Mouse (Mus musculus) skeletal muscle tissue, postnatal 0 days (tissue): ENCODE data around the gene Gm10563. TPM values are rescaled to one million over a fixed set of nuclear protein-coding genes. Genes with fewer than 3 reads are reported as not detected.

ENCODE experiments used
- polyA plus RNA-seq: library from polyadenylated mRNA; unstranded; fragments of >200 nt; fragmentation: Nextera tagmentation; extraction: Ambion mirVana; gene quantifications from 2 replicates; pipeline ENCODE4 v1.2.1, GENCODE M21; 2015

Gene Gm10563
- not detected in 2 replicates for polyA plus RNA-seq

DNA sequence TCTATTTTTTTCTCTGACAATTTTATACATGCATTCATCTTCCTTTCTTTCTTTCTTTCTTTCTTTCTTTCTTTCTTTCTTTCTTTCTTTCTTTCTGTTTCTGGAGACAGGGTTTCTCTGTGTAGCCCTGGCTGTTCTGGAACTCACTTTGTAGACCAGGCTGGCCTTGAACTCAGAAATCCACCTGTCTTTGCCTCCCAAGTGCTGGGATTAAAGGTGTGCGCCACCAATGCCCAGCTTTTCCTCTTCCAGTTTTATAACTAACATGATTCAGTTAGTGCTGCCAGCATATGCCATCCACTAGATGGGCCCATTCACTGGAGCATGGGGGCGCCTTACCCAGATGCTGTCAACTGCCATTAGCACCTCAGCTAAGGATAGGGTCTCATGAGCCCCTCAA is at the start of gene Gm10563:
Gene Gm10563, minus strand, starts transcription at position 101 of the 400 bp plus-strand sequence.

GRCm38 (mm10) chr4:155694111-155694481 is 48.9 kb upstream of the Gm10563 start, which contains the start of gene Fndc10:
TSS of gene Fndc10 (plus strand) at chr4:155694342.

DNA sequence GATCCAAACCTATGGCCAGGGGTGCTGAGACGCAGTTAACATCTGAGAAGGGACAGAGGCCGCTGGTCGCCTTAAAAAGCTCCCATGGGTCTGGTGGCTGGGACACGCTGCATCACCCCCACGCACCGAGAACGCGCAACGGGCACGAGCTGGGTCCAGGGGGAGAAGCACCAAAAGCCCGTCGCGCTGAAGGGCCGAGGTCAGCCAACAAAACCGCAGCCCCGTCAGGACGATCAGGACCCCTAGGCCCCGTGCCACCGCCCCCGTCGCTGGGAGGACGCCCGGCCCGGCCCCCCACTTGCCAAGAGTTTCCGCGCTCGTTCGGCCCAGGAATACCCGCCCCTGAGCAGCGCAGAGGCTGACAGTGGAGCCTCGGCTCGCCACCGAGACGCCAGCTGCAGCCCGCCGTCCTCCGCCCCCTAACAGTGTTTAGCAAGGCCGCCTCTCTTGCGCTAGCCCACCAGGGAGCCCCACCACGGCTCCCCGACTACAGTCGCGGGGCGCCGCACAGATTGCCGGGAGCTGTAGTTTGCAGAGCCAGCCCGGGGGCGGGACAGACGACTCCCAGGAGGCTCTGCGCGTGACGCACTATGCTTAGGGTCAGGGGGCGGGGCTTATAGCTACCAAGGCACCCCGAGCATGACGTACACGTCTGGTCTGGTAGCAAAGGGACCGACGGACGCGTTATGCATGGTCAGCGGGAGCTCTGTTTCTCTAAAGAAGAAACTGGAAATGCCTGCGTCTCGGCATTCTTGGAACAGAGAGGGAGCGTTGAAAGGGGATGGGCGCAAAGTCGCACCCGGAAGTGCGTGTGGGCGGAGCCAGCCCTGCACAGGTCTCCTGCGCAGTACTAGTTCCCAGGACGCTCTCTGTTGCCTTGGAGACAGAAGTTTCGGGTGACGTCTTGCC is 23.7 kb upstream of the Gm10563 start, which contains the start of gene Mib2:
Gene Mib2, minus strand, starts transcription at position 510 of the 909 bp plus-strand sequence.

DNA sequence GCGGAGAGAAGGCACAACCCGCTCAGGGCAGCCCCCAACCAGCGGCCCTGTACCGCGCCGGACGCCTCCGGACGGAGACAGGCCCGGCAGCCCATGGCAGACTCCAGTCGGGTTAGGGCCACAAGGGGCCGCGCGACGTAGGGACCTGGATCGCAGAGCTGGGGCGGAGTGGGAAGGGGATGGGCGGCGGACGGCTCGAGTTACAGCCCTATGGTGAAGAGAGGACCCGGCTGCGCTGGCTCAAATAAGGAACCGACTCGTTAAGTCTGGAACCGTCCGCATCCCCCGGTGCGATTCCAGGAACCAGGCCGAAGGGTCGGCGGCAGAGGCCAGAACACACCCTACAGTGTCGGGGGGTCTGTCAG is 7.9 kb upstream of the Gm10563 start, which contains the start of gene Mmp23:
Gene Mmp23, minus strand, starts transcription at position 299 of the 365 bp plus-strand sequence.

DNA sequence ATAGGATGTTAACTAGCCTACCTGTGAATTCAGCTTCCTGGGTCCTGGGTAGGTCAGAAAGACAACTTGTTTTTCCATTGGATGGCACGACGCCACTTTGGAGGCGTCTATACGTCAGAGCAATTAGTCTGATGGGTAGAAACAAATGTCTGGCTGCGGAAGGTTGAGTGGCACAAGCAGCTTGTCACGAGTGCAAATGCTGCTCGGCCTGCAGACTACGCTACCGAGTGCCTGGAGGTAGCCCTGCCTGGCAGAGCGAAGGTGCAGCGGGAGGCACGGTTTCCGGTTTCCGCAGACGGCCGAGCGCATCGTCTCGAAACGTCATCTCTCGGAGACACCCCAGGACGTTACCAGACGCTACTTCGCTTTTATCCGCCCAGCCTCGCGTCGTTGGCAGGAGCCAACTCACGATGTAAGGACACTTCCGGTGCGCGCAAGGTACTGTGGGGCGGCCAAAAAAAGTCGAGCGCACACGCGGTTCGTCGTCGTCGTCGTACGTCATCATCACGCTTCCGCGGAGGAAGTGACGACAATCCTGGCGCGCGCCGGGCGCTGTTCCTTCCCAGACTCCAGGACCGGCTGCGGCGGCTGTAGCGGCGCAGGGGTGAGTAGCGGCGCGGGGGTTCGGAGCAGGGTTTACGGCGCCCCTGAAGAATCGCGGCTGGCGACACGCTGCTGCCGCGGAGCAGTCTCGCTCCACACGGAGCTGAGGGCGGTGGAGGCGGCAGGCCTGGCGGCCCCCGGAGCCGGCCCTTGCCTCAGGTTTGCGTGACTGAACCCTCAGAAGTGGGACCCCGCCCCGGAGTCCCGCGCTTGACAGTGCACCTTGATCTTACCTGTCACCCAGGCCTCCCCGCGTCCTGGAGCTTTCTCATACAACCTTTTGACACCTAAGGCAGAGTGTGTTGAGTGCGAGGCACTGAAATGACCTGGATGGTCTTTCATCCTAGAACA is 20.6 kb downstream of the Gm10563 start, which contains the start of gene Cdk11b:
Gene Cdk11b, plus strand, starts transcription at position 517 of the 954 bp plus-strand sequence.

DNA sequence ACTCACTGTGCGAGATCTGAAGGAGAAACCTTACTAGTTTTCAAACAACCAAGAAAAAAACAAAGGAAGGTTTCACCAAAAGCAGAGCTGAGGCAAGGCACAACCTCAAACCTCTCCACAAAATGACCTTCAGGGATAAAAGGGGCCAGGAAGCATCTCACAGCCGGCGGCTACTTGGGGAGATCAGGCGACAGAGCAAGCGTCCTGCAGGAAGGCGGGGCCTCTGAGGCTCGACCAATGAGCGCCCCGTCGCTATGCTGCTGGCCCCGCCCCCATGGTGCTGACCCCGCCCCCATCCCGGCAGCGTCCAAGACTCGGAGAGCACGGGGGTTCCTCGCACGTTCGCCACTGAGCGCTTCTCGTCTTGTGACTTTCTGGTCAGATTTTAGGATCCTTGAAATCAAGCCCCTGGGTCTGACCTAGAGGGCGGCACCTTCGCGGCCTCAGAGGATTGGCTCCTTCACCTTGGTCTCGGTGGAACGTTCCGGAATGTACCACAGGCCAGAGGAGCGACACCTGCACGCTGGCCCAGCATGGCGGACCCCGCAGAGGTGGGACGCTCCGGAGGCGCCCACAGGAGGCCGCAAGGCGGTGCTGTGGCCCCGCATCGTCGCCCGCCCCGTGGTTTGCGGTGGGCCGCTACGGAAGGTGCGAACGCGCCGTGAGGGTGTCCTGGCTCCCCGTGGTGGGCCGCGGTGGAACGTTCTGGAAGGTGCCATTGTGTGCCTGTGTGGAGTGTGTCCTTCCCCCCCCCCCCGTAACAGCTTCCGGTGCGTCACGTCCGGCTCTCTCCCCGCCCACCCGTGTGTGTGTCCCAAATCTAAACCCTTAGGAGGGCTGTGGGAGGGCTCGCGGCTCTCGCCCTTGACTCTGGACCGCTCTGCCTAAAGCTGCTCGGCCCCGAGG is 43.9 kb downstream of the Gm10563 start, which contains the start of gene Slc35e2:
Gene Slc35e2, plus strand, starts transcription at position 326 of the 906 bp plus-strand sequence.

Other genes with a start within 250 kb of the Gm10563 start
- gene Gabrd, start 247.3 kb downstream of the Gm10563 start, polyA plus RNA-seq: 0.47 and 1.0 TPM in 2 replicates
- gene Cfap74, start 236.2 kb downstream of the Gm10563 start, polyA plus RNA-seq: 1.3 and 1.6 TPM in 2 replicates
- 73.1 and 82.1 TPM in 2 replicates for gene Tmem52, start 176.3 kb downstream of the Gm10563 start, polyA plus RNA-seq
- 160 and 178 TPM in 2 replicates for gene Gnb1, start 154.0 kb downstream of the Gm10563 start, polyA plus RNA-seq
- gene Nadk, start 83.0 kb downstream of the Gm10563 start, polyA plus RNA-seq: 25.7 and 36.4 TPM in 2 replicates
- 3.5 and 3.7 TPM in 2 replicates for gene Slc35e2, start 44.0 kb downstream of the Gm10563 start, polyA plus RNA-seq
- gene Cdk11b, start 20.6 kb downstream of the Gm10563 start, polyA plus RNA-seq: 39.1 and 44.5 TPM in 2 replicates
- gene Mmp23, start 8.0 kb upstream of the Gm10563 start, polyA plus RNA-seq: 38.5 and 62.9 TPM in 2 replicates
- gene Mib2, start 23.8 kb upstream of the Gm10563 start, polyA plus RNA-seq: 13.3 and 14.7 TPM in 2 replicates
- gene Fndc10, start 48.9 kb upstream of the Gm10563 start, polyA plus RNA-seq: 4.6 and 6.1 TPM in 2 replicates
- 90.9 and 95.8 TPM in 2 replicates for gene Ssu72, start 59.4 kb upstream of the Gm10563 start, polyA plus RNA-seq
- gene Tmem240, start 89.4 kb upstream of the Gm10563 start, polyA plus RNA-seq: 0.28 and 0.58 TPM in 2 replicates
- 56.3 and 59.2 TPM in 2 replicates for gene Atad3a, start 115.7 kb upstream of the Gm10563 start, polyA plus RNA-seq
- gene Vwa1, start 129.3 kb upstream of the Gm10563 start, polyA plus RNA-seq: 20.3 and 22.5 TPM in 2 replicates
- gene Tmem88b, start 140.5 kb upstream of the Gm10563 start, polyA plus RNA-seq: 1.4 and 1.5 TPM in 2 replicates
- 0.13 and 0.15 TPM in 2 replicates for gene Ankrd65, start 145.0 kb upstream of the Gm10563 start, polyA plus RNA-seq
- 172 and 176 TPM in 2 replicates for gene Mrpl20, start 157.5 kb upstream of the Gm10563 start, polyA plus RNA-seq
- 89.3 and 91.0 TPM in 2 replicates for gene Ccnl2, start 167.1 kb upstream of the Gm10563 start, polyA plus RNA-seq
- 131 and 148 TPM in 2 replicates for gene Aurkaip1, start 185.9 kb upstream of the Gm10563 start, polyA plus RNA-seq
- gene Mxra8, start 194.3 kb upstream of the Gm10563 start, polyA plus RNA-seq: 109 and 120 TPM in 2 replicates
- 13.5 and 16.4 TPM in 2 replicates for gene Dvl1, start 202.0 kb upstream of the Gm10563 start, polyA plus RNA-seq
- gene Tas1r3, start 218.0 kb upstream of the Gm10563 start, polyA plus RNA-seq: 0.16 and 0.21 TPM in 2 replicates
- gene Cptp, start 224.0 kb upstream of the Gm10563 start, polyA plus RNA-seq: 8.0 and 8.1 TPM in 2 replicates
- 23.9 and 26.2 TPM in 2 replicates for gene Ints11, start 224.1 kb upstream of the Gm10563 start, polyA plus RNA-seq
- gene Pusl1, start 246.4 kb upstream of the Gm10563 start, polyA plus RNA-seq: 24.9 and 28.0 TPM in 2 replicates
- 9.6 and 9.8 TPM in 2 replicates for gene Acap3, start 246.4 kb upstream of the Gm10563 start, polyA plus RNA-seq